Mouse (Mus musculus): Measurements from ENCODE around the gene Snrk. TPM values are rescaled to one million over a fixed set of nuclear protein-coding genes. Genes with fewer than 3 reads are reported as not detected.
A peak's percentile ranks its signal among the peaks of the same experiment; 100 is the strongest.

Gene Snrk
- polyA plus RNA-seq, 1 experiment from 2014 or later: 57.5 TPM

- H3K4me1 ChIP-seq (ENCODE audit: control insufficient read depth, insufficient read depth, low read length): no peaks in the 10 kb centered on the region
- H3K4me2 ChIP-seq (ENCODE audit: low read length): no peak overlapping the region
- H3K4me3 ChIP-seq (replicated peaks; ENCODE audit: low read depth, low read length): no peak overlapping the region
- no peak overlapping the region for H3K9ac ChIP-seq (replicated peaks; ENCODE audit: low read length)
- no peaks in the 10 kb centered on the region for H3K9me3 ChIP-seq (ENCODE audit: control insufficient read depth, low read length)
- H3K27me3 ChIP-seq (ENCODE audit: control insufficient read depth, insufficient read depth, low read length): no peaks in the 10 kb centered on the region
- no peak for ATAC-seq (ENCODE audit: low FRiP score, low TSS enrichment)
- peak; percentile 6 for DNase-seq
- no peak overlapping the region for H3K27ac ChIP-seq (replicated peaks; ENCODE audit: low read depth, low read length)
- 63% methylated on average over 3 of the region's 3 CpGs for WGBS
- peaks cover 8% of the 10 kb centered on the region; the same call in 1 of the 2 replicates for H3K36me3 ChIP-seq (ENCODE audit: control insufficient read depth, insufficient read depth, low read length)
Measured at GRCm38 (mm10) chr9:122130666-122131065, 13.6 kb downstream of the Snrk start.

- no peaks in the 10 kb centered on the region for H3K4me1 ChIP-seq (ENCODE audit: control insufficient read depth, insufficient read depth, low read length)
- H3K9me3 ChIP-seq (ENCODE audit: control insufficient read depth, low read length): no peaks in the 10 kb centered on the region
- no peak for DNase-seq
- no peak overlapping the region for H3K4me2 ChIP-seq (ENCODE audit: low read length)
- no peak overlapping the region for H3K27ac ChIP-seq (replicated peaks; ENCODE audit: low read depth, low read length)
- peaks cover 8% of the 10 kb centered on the region; the same call in 1 of the 2 replicates for H3K36me3 ChIP-seq (ENCODE audit: control insufficient read depth, insufficient read depth, low read length)
- H3K27me3 ChIP-seq (ENCODE audit: control insufficient read depth, insufficient read depth, low read length): no peaks in the 10 kb centered on the region
- 85% methylated on average over 7 of the region's 7 CpGs for WGBS
- ATAC-seq (ENCODE audit: low FRiP score, low TSS enrichment): no peak
- no peak overlapping the region for H3K4me3 ChIP-seq (replicated peaks; ENCODE audit: low read depth, low read length)
- no peak overlapping the region for H3K9ac ChIP-seq (replicated peaks; ENCODE audit: low read length)
Measured at GRCm38 (mm10) chr9:122132145-122132544, 15.1 kb downstream of the Snrk start.

- no peak overlapping the region for H3K27ac ChIP-seq (replicated peaks; ENCODE audit: low read depth, low read length)
- H3K9me3 ChIP-seq (ENCODE audit: control insufficient read depth, low read length): no peaks in the 10 kb centered on the region
- 83% methylated on average over 1 of the region's 1 CpGs for WGBS
- DNase-seq (no peak), ATAC-seq (ENCODE audit: low FRiP score, low TSS enrichment) (no peak)
- no peak overlapping the region for H3K4me3 ChIP-seq (replicated peaks; ENCODE audit: low read depth, low read length)
- no peak overlapping the region for H3K4me2 ChIP-seq (ENCODE audit: low read length)
- no peaks in the 10 kb centered on the region for H3K27me3 ChIP-seq (ENCODE audit: control insufficient read depth, insufficient read depth, low read length)
- H3K36me3 ChIP-seq (ENCODE audit: control insufficient read depth, insufficient read depth, low read length): peaks cover 21% of the 10 kb centered on the region
- no peak overlapping the region for H3K9ac ChIP-seq (replicated peaks; ENCODE audit: low read length)
- no peaks in the 10 kb centered on the region for H3K4me1 ChIP-seq (ENCODE audit: control insufficient read depth, insufficient read depth, low read length)
Measured at GRCm38 (mm10) chr9:122135095-122135884, 18.2 kb downstream of the Snrk start.

GRCm38 (mm10) chr9:122135885-122136170 is 18.8 kb downstream of the Snrk start:
- DNase-seq (no peak), ATAC-seq (ENCODE audit: low FRiP score, low TSS enrichment) (no peak; the same call in 1 of the 2 replicates)
- WGBS: 93% methylated on average over 2 of the region's 2 CpGs
- no peak overlapping the region for H3K27ac ChIP-seq (replicated peaks; ENCODE audit: low read depth, low read length)
- H3K4me3 ChIP-seq (replicated peaks; ENCODE audit: low read depth, low read length): no peak overlapping the region
- no peak overlapping the region for H3K9ac ChIP-seq (replicated peaks; ENCODE audit: low read length)
- no peak overlapping the region for H3K4me2 ChIP-seq (ENCODE audit: low read length)
- H3K9me3 ChIP-seq (ENCODE audit: control insufficient read depth, low read length): no peaks in the 10 kb centered on the region
- H3K36me3 ChIP-seq (ENCODE audit: control insufficient read depth, insufficient read depth, low read length): peaks cover 21% of the 10 kb centered on the region
- H3K4me1 ChIP-seq (ENCODE audit: control insufficient read depth, insufficient read depth, low read length): no peaks in the 10 kb centered on the region
- no peaks in the 10 kb centered on the region for H3K27me3 ChIP-seq (ENCODE audit: control insufficient read depth, insufficient read depth, low read length)

GRCm38 (mm10) chr9:122137960-122138359 is 20.9 kb downstream of the Snrk start:
- Histone ChIP-seq H3K4me2 (ENCODE audit: low read length) (no peak overlapping the region), H3K27ac (replicated peaks; ENCODE audit: low read depth, low read length) (no peak overlapping the region), H3K9ac (replicated peaks; ENCODE audit: low read length) (no peak overlapping the region), H3K36me3 (ENCODE audit: control insufficient read depth, insufficient read depth, low read length) (peaks cover 17% of the 10 kb centered on the region), H3K27me3 (ENCODE audit: control insufficient read depth, insufficient read depth, low read length) (no peaks in the 10 kb centered on the region), H3K4me1 (ENCODE audit: control insufficient read depth, insufficient read depth, low read length) (no peaks in the 10 kb centered on the region), H3K9me3 (ENCODE audit: control insufficient read depth, low read length) (no peaks in the 10 kb centered on the region), H3K4me3 (replicated peaks; ENCODE audit: low read depth, low read length) (no peak overlapping the region)
- ATAC-seq (ENCODE audit: low FRiP score, low TSS enrichment) (no peak), DNase-seq (no peak)
- WGBS: 59% methylated on average over 1 of the region's 1 CpGs

- no peak for ATAC-seq (ENCODE audit: low FRiP score, low TSS enrichment)
- Histone ChIP-seq H3K9ac (replicated peaks; ENCODE audit: low read length) (no peak overlapping the region), H3K4me3 (replicated peaks; ENCODE audit: low read depth, low read length) (no peak overlapping the region), H3K9me3 (ENCODE audit: control insufficient read depth, low read length) (no peaks in the 10 kb centered on the region), H3K4me1 (ENCODE audit: control insufficient read depth, insufficient read depth, low read length) (no peaks in the 10 kb centered on the region), H3K27me3 (ENCODE audit: control insufficient read depth, insufficient read depth, low read length) (no peaks in the 10 kb centered on the region), H3K36me3 (ENCODE audit: control insufficient read depth, insufficient read depth, low read length) (peaks cover 17% of the 10 kb centered on the region), H3K4me2 (ENCODE audit: low read length) (no peak overlapping the region), H3K27ac (replicated peaks; ENCODE audit: low read depth, low read length) (no peak overlapping the region)
- DNase-seq: no peak
- WGBS: 93% methylated on average over 4 of the region's 4 CpGs
Measured at GRCm38 (mm10) chr9:122138371-122139029, 21.4 kb downstream of the Snrk start.

GRCm38 (mm10) chr9:122139236-122139635 is 22.2 kb downstream of the Snrk start:
- Histone ChIP-seq H3K9ac (replicated peaks; ENCODE audit: low read length) (no peak overlapping the region), H3K4me2 (ENCODE audit: low read length) (no peak overlapping the region), H3K4me3 (replicated peaks; ENCODE audit: low read depth, low read length) (no peak overlapping the region), H3K4me1 (ENCODE audit: control insufficient read depth, insufficient read depth, low read length) (no peaks in the 10 kb centered on the region), H3K36me3 (ENCODE audit: control insufficient read depth, insufficient read depth, low read length) (peaks cover 19% of the 10 kb centered on the region), H3K9me3 (ENCODE audit: control insufficient read depth, low read length) (no peaks in the 10 kb centered on the region), H3K27ac (replicated peaks; ENCODE audit: low read depth, low read length) (no peak overlapping the region), H3K27me3 (ENCODE audit: control insufficient read depth, insufficient read depth, low read length) (no peaks in the 10 kb centered on the region)
- 48% methylated on average over 2 of the region's 2 CpGs for WGBS
- ATAC-seq (ENCODE audit: low FRiP score, low TSS enrichment): no peak
- no peak for DNase-seq

GRCm38 (mm10) chr9:122143219-122143618 is 26.2 kb downstream of the Snrk start:
- Histone ChIP-seq H3K27ac (replicated peaks; ENCODE audit: low read depth, low read length) (no peak overlapping the region), H3K4me3 (replicated peaks; ENCODE audit: low read depth, low read length) (no peak overlapping the region), H3K27me3 (ENCODE audit: control insufficient read depth, insufficient read depth, low read length) (no peaks in the 10 kb centered on the region), H3K4me2 (ENCODE audit: low read length) (no peak overlapping the region), H3K9ac (replicated peaks; ENCODE audit: low read length) (no peak overlapping the region), H3K4me1 (ENCODE audit: control insufficient read depth, insufficient read depth, low read length) (no peaks in the 10 kb centered on the region), H3K9me3 (ENCODE audit: control insufficient read depth, low read length) (no peaks in the 10 kb centered on the region), H3K36me3 (ENCODE audit: control insufficient read depth, insufficient read depth, low read length) (peaks cover 14% of the 10 kb centered on the region)
- 75% methylated on average over 1 of the region's 1 CpGs for WGBS
- ATAC-seq (ENCODE audit: low FRiP score, low TSS enrichment): no peak
- peak; percentile 19 for DNase-seq

GRCm38 (mm10) chr9:122144776-122145175 is 27.7 kb downstream of the Snrk start:
- ATAC-seq (ENCODE audit: low FRiP score, low TSS enrichment): no peak
- H3K9me3 ChIP-seq (ENCODE audit: control insufficient read depth, low read length): no peaks in the 10 kb centered on the region
- no peak overlapping the region for H3K4me3 ChIP-seq (replicated peaks; ENCODE audit: low read depth, low read length)
- no peaks in the 10 kb centered on the region for H3K4me1 ChIP-seq (ENCODE audit: control insufficient read depth, insufficient read depth, low read length)
- no peaks in the 10 kb centered on the region for H3K27me3 ChIP-seq (ENCODE audit: control insufficient read depth, insufficient read depth, low read length)
- H3K36me3 ChIP-seq (ENCODE audit: control insufficient read depth, insufficient read depth, low read length): peaks cover 11% of the 10 kb centered on the region; the same call in 1 of the 2 replicates
- no peak overlapping the region for H3K27ac ChIP-seq (replicated peaks; ENCODE audit: low read depth, low read length)
- H3K9ac ChIP-seq (replicated peaks; ENCODE audit: low read length): no peak overlapping the region
- no peak for DNase-seq
- H3K4me2 ChIP-seq (ENCODE audit: low read length): no peak overlapping the region
- 96% methylated on average over 3 of the region's 3 CpGs for WGBS

All from midbrain, embryonic 14.5 days (tissue).